Mouse (Mus musculus) left cerebral cortex, postnatal 14 days (tissue): Measurements from ENCODE around the gene Megf8. TPM values are rescaled to one million over a fixed set of nuclear protein-coding genes. Genes with fewer than 3 reads are reported as not detected.

Experiments
- DNase-seq, 2 experiments: peaks; one replicate each; pipeline ENCODE4 v3.0.0; 2021 to 2022; ENCODE audit warnings: low spot score in 2 of 2, mixed read lengths in 1 of 2
- intact Hi-C: fragments of 180-260 bp; cut with DNase I; formaldehyde crosslinking; loops from one replicate; pipeline ENCODE4 v1.15.1; 2025
- long read RNA-seq, 2 experiments: library from polyadenylated mRNA; stranded (forward); transcript quantifications; one replicate each; pipeline ENCODE4 v2.0.0; 2021
- total RNA-seq, 2 experiments: library from RNA; stranded (reverse); gene quantifications; 2 replicates each; pipeline ENCODE4 v1.2.3; 2021

Gene Megf8
- 10 to 100 TPM; 97.4 to 97.8 TPM for total RNA-seq
- long read RNA-seq, experiment 1, full-length matches to known transcripts, result 1 of 51 reads
- long read RNA-seq, experiment 1, partial matches to known transcripts, result 50 of 51 reads
- long read RNA-seq, experiment 1, other reads (novel, unspliced or antisense), result 0 of 51 reads
- long read RNA-seq, experiment 2, full-length matches to known transcripts, result 2 of 57 reads
- long read RNA-seq, experiment 2, partial matches to known transcripts, result 17 of 57 reads
- long read RNA-seq, experiment 2, other reads (novel, unspliced or antisense), result 38 of 57 reads

DNA sequence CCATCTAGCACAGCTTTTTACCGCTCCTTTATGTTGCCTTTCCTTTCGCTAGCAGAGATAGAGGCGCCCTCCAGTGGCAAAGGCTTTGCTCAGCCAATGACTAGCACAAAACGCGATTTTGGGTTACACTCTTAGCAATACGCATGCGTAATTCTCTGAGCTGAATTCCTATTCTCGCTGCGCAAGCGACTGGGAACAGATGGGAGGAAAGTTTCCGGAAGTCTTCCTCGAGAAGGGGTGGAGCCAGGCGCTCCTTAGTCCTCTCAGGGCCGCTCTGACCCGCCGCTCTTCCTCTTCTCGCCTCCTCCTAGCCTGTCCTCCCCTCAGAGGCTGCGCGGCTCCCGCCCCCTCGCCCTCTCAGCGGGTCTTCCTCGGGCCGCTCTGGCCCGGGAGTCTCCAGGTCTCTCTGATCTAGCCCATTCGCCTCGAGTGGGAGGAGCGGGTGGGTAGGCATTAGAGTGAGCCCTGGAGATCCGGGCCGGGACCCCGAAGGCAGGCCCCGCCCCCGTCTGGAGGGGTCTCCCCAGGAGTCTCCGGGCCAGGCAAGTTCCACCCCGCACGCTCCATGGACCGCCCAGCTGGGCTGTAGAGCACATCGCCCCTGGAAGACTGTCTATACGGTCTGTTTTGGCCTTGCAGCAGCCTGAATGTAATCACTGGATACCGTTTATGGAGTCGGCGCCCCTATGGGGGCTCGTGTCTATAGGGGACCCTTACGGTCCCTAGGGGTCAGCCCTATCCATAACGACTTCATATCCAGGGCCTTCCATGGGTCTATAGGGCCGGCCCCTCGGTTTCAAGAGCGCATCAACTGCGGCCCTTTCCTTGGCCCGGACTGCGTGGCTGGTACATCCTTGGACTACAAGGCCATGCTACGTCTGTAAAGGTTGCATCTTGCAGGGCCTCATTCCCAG lies at the start of gene Megf8:
Gene Megf8, plus strand, starts transcription at position 633 of the 914 bp plus-strand sequence.
- intact Hi-C loops, result loop anchor here (2.0 to 10.0 kb wide), 3 partner anchors 34 to 232 kb away; no protein-coding TSS in a partner anchor

DNA sequence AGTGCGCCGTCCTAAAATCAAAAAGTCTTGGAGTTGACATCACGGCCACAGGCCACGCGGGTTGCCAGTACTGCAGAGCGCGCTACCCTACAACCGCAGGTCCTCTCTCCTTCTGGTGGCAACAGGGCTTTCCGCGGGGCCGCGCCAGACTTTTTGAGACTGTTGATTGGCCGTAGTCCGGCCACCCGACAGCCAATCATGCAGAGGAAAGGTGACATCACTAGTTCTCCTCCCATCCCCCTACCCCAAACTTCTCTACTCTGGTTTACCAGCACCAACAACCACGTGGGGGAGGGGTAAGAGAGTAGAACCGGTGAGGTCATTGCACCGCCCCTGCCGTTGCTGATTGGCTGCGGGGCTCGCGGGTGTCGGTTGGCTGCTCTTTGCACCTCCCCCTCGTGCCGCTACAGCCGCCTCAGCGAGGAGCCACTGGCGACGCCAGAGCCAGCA lies 49.6 kb upstream of the Megf8 start, which contains the start of gene Cic:
Gene Cic, plus strand, starts transcription at position 404 of the 450 bp plus-strand sequence.
- DNase-seq, result peak; percentile 99 to 100
- intact Hi-C loops, result no loop called here

More for the DNA sequence above, at the start of gene Megf8:
- peak; percentile 98 to 99 for DNase-seq

DNA sequence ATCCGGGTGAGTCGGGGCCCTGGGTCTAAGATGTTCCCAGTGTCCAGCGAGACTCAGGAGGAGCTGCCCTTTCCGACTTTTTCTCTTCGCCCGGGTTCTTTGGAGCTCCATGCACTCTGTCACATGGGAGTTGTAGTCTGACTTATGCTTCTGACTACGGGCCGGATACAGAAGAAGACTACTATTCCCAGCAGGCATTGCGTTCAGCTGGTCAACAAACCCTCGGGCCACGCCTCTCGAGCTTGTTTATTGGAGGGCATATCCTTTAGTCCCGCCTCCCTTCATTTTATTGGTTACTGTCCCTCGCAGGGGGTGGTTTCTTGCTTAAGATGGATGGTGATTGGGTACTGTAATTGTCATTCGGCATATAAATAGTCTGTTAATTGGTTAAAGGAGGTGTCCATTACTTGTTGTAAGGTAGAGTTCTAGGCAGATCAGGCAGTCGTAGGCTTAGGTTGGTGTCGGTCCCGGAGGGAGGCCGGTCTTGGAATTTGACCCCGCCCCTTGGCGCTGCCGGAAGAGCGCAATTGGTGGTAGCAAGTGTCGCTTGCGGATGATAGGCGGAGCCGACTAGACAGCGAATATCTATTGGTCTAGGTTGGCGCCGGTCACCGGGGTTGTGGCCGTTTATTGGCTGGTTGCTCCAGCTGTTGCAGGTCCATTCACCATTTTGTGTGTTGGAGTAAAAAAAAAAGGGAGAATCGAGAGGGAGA lies 49.1 kb upstream of the Megf8 start:
- intact Hi-C loops, result no loop called here
- peak; percentile 99 to 100 for DNase-seq

DNA sequence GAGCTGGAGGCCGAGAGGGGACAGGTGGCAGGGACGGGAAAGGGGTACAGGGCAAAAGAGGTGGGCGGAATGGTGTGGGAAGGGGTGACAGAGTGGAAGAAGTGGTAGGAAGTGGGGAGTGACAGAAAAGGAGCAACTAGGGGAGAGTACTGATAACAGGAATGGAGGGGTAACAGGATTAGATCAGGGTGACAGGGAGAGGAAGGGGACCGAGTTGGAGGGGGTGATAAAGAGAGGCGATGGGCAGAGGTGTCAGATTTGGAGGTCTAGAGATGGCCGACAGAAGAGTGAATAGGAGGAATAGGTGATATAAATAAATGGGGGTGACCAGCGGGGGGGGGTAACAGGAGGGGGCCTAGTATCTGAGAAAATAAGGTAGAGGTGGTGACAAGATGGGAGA lies 48.4 kb upstream of the Megf8 start:
- intact Hi-C loops, result no loop called here
- DNase-seq, result no peak

DNA sequence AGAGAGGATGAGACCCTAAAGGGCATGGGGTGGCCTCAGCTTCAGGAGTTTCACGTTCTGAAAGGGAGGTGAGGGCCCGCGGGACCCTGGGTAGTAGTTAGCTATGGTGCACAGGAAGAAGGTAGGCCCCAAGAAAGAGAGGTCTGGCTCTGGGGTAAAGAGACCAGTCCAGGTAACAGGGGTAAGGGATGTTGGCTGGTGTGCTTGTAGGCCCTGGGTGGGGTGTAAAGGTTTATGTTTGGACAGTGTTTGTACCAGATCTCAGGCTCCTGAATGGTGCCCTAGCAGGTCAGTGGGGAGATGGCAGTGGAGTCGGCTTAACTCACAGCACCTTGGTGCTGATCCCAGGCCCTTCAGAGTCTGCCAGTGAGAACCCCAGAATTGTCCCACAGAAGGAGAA lies 47.9 kb upstream of the Megf8 start:
- no peak for DNase-seq
- intact Hi-C loops, result no loop called here

DNA sequence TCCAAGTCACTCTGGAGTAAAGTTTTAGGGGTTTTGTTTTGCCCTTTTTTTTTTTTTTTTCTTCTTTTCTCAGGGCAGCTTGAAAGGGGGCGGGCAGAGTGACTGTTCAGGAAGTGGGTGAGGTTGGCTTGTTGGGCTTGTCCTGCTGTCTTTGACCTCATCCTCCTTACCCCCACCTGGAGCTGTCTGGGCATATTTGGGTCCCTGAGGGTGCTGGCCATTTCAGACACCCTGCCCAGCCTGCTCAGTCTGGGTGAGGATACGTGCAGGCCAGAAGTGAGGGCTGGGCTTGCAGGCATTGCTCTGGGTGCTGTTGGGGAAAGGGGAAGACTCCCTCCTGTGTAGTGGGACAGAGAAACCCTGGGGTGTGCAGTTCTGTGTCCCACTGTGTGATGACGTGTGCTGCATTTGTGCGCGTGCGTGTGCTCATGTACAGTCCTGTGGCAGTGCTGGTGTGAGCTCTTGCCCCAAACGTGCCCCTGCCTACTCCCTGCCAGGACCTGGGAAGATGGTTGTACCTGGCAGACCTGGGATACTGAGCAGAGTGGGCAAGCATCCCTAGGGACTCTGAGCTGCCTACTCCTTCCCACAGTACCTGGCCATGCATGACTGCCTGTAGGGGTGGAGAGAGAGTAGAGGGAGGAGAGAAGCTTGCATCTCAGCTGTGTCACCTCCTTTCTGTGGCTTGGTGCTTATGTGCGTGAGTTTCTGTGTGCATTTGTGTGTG lies 47.3 kb upstream of the Megf8 start:
- intact Hi-C loops, result no loop called here
- DNase-seq, result no peak

DNA sequence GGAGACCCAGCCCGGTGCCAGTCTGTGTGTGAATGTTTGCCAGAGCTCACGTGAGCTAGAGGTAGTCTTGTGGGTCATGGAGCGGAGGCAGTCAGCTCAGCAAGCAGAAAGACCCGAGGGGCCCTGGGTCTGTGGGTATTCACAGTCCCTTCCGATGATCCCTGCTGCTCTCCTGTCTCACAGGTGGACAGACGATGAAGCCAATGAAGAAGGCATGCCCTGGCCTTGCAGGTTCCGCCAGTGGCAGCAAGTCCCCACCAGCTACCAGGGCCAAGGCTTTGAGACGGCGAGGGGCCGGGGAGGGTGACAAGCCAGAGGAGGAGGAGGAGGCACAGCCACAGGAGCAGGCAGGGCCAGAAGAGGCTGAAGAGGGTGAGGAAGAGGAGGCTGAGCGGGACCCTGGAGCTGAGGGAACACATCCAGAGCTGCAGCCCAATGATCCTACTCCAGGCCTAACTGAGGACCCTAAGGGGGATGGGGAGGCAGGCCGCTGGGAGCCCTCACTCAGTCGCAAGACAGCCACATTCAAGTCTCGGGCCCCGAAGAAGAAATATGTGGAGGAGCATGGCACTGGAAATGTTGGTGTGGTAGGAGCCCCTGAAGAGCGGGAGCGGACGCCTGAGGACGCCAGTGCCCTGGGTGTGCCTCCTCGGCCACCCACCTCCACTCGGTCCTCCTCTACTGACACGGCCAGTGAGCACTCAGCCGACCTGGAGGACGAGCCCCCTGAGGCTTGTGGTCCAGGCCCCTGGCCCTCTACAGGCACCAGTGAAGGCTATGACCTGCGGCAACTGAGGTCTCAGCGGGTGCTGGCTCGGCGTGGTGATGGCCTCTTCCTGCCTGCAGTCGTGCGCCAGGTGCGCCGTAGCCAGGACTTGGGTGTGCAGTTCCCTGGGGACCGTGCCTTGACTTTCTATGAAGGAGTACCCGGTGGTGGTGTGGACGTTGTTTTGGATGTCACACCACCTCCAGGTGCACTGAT lies 46.0 kb upstream of the Megf8 start:
- intact Hi-C loops, result no loop called here
- no peak for DNase-seq

DNA sequence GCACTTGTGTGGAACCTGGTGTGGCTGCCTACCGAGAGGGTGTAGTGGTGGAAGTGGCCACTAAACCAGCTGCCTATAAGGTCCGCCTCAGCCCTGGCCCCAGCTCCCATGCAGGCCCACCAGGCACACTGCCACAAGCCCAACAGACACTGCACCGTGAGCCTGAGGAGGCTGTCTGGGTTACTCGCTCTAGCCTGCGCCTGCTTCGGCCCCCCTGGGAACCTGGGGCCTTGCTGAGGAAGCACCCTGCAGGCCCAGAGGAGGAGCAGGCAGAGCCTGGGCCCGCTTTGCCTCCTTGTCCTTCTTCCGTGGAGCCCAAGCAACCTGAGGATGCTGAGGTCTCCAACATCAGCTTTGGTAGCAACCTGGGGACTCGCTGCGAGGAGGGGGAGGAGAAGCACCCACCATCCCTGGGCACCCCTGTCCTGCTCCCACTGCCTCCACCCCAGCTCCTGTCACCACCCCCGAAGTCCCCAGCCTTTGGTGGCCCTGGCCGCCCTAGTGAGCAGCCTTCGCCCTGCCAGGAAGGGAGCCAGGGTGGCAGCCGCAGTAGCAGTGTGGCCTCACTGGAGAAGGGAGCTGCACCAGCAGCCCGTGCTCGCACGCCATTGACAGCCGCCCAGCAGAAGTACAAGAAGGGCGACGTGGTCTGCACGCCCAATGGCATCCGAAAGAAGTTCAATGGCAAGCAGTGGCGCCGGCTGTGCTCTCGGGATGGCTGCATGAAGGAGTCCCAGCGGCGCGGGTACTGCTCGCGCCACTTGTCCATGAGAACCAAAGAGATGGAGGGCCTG lies 45.1 kb upstream of the Megf8 start:
- DNase-seq, result no peak
- intact Hi-C loops, result no loop called here

DNA sequence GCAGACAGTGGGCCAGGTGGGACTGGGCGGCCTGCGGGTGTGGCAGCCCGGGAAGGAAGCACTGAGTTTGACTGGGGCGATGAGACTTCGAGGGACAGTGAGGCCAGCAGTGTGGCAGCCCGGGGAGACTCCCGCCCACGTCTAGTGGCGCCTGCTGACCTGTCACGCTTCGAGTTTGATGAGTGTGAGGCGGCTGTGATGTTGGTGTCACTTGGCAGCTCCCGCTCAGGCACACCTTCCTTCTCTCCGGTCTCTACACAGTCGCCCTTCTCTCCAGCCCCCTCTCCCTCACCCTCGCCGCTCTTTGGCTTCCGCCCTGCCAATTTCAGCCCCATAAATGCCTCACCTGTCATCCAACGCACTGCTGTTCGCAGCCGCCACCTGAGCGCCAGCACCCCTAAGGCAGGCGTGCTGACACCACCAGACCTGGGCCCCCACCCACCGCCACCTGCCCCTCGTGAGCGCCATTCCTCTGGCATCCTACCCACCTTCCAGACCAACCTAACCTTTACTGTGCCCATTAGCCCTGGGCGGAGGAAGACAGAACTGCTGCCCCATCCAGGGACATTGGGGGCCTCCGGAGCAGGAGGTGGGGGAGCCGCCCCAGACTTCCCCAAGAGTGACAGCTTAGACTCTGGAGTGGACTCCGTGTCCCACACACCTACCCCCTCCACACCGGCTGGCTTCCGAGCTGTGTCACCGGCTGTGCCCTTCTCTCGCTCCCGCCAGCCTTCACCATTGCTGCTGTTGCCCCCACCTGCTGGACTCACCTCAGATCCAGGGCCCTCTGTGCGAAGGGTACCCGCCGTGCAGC lies 44.3 kb upstream of the Megf8 start:
- DNase-seq, result no peak
- intact Hi-C loops, result no loop called here

DNA sequence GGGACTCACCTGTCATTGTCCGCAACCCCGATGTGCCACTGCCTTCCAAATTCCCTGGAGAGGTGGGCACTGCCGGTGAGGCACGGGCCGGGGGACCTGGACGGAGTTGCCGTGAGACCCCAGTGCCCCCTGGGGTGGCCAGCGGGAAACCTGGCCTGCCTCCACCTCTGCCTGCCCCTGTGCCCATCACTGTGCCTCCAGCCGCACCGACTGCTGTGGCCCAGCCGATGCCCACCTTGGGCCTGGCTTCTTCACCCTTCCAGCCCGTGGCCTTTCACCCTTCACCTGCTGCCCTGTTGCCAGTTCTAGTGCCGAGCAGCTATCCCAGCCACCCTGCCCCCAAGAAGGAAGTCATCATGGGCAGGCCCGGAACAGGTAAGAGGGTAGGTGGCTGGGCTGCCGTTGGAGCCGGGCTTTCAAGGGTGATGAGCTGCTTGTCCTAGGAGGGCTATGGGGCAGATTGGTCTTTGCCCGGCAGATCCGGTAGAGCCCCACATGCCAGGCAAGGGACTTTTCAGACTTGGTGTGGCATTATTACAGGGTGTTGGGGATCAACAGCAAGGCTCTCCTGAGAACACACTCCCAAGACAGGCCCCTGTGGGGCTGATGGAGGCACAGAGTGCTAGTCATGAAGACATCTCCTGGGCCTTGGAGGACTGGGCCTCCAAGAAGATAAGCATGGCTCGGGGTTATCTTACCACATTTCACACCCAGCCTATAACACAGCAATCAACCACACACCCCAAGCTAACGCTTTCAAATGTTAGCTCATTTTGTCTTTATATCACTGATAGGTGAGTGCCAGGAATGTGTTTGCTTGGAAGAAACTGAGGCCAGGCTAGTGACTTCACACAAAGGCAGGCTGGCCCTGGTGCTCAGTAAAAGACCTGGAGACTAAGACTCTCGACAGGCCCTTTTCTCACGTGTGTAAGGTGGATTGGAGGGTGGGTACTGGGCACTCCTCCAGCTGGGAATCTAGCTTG lies 43.4 kb upstream of the Megf8 start:
- intact Hi-C loops, result no loop called here
- no peak for DNase-seq

DNA sequence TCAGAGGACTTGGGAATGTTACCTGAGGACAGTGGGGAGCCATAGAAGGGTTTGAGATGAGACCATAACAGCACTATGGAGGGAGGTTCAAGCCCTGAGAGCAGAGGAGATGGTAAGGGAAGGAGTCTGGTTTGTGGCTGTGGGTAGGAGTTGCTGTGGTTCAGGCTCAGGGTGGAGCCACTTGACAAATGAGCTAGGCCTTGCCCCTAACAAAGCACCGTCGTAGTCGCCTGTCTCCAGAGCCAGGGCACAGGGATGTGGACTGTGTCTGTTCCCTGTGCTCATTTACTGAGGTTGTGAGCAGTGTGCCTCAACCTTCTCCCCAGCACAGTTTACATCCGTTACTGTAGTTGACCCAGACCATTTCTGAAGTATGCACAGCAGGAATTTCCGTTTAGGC lies 42.4 kb upstream of the Megf8 start:
- no peak for DNase-seq
- intact Hi-C loops, result no loop called here

DNA sequence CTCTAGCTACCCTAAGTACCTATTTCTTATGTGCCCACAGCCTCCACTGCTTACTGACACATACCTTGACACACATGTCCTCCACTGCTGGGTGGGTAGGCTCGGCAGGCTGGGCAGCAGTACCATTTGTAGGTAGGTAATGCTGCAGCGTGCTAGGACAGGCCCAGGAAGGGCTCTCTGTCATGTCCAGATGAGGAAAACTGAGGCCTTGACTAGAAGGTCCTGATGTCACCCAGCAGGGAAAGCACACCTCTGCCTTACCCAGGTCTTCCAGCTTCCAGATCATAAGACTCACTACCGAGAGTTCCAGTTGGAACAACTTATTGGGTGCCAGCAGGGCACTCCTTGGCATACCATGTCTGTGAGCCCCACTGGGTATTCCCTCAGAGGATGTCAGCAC lies 42.0 kb upstream of the Megf8 start:
- intact Hi-C loops, result no loop called here
- DNase-seq, result no peak

DNA sequence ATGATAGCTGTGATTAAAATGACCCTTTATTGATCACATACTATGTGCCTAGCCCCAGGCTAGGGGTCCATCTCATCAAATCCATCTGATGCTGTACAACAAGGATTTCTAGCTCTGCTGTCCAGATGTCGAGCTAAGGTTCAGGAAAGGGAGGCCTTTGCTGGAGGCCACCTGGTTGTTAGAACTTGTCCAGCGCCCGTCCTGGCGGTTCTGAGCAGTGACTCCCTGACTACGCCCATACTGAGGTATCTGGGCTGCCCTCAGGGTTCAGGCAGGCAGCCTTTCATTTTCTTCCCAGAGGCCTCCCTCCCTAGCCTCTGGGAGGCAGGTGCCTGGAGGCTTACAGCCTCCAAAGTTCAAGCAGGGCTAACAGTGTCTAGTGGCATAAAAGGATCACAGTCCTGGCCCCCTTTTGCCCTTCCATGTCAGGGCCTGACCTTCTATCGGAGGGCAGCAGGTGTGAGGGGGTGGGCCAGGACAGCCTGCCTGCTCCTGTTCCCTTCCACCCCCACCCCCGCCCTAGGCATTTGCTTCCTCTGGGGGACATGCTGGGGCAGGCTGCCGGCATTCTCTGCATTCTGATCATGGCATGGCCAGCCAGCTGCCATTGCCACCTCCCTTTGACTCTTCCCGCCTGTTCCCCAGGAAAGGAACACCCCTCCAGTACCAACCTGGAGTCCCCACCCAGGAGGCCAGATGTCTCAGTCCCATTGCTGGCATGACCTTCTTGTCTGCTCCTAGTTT lies 41.2 kb upstream of the Megf8 start:
- DNase-seq, result no peak
- intact Hi-C loops, result no loop called here

DNA sequence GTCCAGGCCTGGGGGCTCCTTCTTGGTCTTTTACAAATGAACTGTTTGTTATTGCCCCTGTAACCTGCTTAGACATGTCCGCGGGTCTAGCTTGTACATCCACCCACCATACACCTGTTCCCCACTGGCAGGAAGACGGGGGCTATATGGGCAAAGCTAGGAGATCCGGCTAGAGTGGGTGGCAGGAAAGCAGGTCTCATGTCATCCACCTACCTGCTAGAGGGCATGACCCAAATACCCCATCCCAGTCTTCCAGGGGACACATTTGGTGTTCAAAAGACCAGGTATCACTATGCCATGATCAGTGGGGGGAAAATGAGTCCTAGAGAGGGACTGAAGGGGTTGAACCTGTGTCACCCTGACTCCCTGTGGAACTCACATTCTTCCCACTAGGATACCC lies 39.6 kb upstream of the Megf8 start:
- DNase-seq, result no peak
- intact Hi-C loops, result no loop called here

DNA sequence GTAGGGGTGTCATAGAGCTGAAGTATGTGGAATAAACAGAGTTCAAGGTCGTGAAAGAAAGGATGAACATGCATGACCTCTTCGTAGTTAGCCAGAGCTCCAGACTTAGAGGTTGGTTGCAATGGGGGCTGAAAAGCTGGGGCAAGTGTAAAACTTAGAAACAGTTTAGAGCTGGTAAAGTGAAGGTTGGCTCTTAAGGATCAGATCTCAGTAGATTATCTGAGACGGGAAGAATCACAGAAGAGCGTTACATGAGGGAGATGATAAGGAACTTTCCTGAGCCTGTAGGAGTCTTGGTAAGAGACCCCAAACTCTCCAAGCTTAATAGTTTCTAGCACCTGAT lies 39.0 kb upstream of the Megf8 start:
- DNase-seq, result no peak
- intact Hi-C loops, result loop anchor here (2.0 kb wide), 1 partner anchor 29 kb away; no protein-coding TSS in a partner anchor
